Mouse (Mus musculus): ENCODE data around the gene Fgf11. TPM values are rescaled to one million over a fixed set of nuclear protein-coding genes. Genes with fewer than 3 reads are reported as not detected.

The Fgf11 gene
- polyA plus RNA-seq, 1 experiment from 2014 or later, result 1.3 TPM

DNA sequence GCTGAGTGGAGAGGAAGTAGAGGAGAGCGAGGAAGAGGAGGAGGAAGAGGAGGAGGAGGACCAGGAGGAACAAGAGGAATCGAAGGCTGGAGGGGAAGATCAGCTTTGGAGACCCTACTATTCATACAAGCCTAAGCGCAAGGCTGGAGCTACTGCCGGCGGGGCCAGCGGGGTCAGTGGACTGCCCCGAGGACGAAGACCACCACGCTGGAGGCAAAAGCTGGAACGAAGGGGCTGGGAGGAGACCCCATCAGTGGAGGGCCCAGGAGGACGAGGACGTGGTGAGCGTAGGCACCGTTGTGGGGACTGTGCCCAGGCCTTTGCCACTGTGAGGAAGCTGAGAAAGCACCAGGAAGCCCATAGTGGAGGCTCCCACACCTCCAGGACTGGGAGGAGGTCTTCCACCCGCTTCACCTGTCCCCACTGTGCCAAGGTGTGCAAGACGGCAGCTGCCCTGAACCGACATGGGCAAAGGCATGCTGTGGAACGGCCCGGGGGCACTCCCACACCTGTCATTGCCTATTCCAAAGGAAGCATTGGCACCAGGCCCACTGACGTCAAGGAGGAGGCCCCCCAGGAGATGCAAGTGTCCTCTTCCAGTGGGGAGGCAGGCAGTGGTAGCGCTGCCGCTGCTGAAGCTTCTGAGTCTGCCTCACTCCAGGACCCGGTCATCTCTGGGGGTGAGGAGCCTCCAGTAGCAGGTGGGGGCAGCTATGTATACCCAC, 23.2 kb downstream of the Fgf11 start:
- H3K4me3 ChIP-seq, result no peak overlapping the region
- peaks cover 19% of the 10 kb centered on the region for H3K4me1 ChIP-seq
- ATAC-seq (ENCODE audit: borderline replicate concordance, extremely low read depth, low FRiP score, low TSS enrichment), result no peak
- H3K4me2 ChIP-seq, result no peak overlapping the region
- H3K27me3 ChIP-seq, result no peaks in the 10 kb centered on the region
- H3K9me3 ChIP-seq, result no peaks in the 10 kb centered on the region
- H3K27ac ChIP-seq, result no peak overlapping the region
- 60% methylated on average over 23 of the region's 23 CpGs for WGBS
- no peak overlapping the region for H3K9ac ChIP-seq
- H3K36me3 ChIP-seq, result peaks cover 3% of the 10 kb centered on the region; the same call in 1 of the 2 replicates

DNA sequence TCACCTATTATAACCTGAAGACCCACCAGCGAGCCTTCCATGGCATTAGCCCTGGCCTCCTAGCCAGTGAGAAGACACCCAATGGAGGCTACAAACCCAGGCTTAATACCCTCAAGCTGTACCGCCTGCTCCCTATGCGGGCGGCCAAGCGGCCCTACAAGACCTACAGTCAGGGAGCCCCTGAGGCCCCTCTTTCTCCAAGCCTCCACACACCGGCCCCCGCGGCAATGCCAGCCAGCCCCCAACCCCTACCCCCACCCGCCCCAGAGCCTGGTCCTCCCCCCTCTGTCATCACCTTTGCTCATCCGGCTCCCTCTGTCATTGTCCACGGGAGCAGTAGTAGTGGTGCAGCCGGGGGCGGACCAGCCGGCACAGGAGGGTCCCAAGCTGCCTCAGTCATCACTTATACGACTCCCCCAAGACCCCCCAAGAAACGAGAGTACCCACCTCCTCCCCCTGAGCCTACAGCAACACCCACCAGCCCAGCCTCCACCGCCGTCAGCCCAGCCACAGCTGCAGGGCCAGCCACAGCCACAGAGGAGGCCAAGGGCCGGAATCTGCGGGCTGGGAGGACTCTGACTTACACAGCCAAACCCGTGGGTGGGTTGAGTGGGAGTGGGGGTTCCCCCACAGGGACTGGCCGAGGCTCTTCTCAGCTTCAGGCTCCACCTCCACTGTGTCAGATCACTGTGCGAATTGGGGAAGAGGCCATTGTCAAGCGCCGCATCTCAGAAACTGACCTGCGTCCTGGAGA, 24.0 kb downstream of the Fgf11 start:
- Histone ChIP-seq H3K4me2 (no peak overlapping the region; the same call in 1 of the 2 replicates), H3K27ac (no peak overlapping the region), H3K4me3 (no peak overlapping the region), H3K4me1 (peaks cover 19% of the 10 kb centered on the region), H3K36me3 (peaks cover 3% of the 10 kb centered on the region; the same call in 1 of the 2 replicates), H3K27me3 (no peaks in the 10 kb centered on the region), H3K9me3 (no peaks in the 10 kb centered on the region), H3K9ac (no peak overlapping the region)
- no peak for ATAC-seq (ENCODE audit: borderline replicate concordance, extremely low read depth, low FRiP score, low TSS enrichment)
- WGBS, result 61% methylated on average over 24 of the region's 26 CpGs

DNA sequence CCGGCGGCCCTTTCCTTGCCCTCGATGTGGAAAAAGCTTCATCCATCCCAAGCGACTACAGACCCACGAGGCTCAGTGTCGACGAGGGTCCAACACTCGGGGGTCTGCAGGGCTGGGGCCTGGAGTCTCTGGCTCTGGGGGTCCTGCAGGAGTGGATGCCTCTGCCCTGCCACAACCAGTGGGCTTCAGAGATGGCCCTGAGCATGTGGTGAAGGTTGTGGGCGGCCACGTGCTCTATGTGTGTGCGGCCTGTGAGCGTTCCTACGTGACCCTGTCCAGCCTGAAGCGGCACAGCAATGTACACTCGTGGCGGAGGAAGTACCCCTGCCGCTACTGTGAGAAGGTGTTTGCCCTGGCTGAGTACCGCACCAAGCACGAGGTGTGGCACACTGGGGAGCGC, 25.2 kb downstream of the Fgf11 start:
- 80% methylated on average over 20 of the region's 20 CpGs for WGBS
- no peak for ATAC-seq (ENCODE audit: borderline replicate concordance, extremely low read depth, low FRiP score, low TSS enrichment)
- Histone ChIP-seq H3K9ac (no peak overlapping the region), H3K4me2 (no peak overlapping the region), H3K9me3 (no peaks in the 10 kb centered on the region), H3K27me3 (no peaks in the 10 kb centered on the region), H3K4me1 (peaks cover 19% of the 10 kb centered on the region), H3K36me3 (peaks cover 3% of the 10 kb centered on the region; the same call in 1 of the 2 replicates), H3K27ac (no peak overlapping the region), H3K4me3 (no peak overlapping the region)

DNA sequence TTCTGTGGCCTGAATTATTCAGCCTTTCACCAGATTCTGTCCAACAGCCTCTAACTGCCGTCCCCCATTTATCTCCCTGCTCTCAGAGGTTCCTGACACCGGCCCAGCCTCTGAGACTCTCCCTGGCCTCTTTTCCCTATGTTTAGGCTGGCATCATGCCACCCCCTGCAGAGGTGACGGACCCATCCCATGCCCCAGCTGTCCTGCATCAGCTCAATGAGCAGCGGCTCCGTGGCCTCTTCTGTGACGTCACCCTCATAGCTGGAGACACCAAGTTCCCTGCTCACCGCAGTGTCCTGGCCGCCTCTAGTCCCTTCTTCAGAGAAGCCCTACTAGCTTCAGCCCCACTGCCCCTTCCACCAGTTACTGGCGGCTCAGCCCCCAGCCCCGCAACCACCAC, 25.9 kb downstream of the Fgf11 start:
- WGBS, result 58% methylated on average over 10 of the region's 10 CpGs

DNA sequence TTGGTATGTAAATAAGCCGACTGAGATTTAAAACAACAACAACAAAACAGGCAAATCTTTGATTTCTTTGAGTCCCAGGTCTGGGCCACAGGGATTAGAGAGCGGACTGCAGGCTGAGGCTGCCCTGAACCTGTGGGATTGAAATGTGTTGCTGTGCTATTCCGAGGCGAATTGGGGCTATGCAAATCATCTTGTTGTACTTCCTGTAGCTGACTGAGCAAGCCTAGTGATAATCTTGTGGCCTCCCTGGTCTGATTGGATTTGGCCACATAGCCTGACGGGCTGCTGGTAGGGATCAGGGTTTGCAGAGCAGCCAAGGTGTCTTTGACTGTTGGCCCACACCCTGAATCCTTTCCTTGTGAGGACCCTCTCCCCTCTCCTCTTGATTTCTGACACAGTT, 26.7 kb downstream of the Fgf11 start:
- H3K27me3 ChIP-seq, result no peaks in the 10 kb centered on the region
- ATAC-seq (ENCODE audit: borderline replicate concordance, extremely low read depth, low FRiP score, low TSS enrichment), result no peak
- peaks cover 3% of the 10 kb centered on the region; the same call in 1 of the 2 replicates for H3K36me3 ChIP-seq
- no peak overlapping the region for H3K27ac ChIP-seq
- peaks cover 19% of the 10 kb centered on the region for H3K4me1 ChIP-seq
- WGBS, result 59% methylated on average over 5 of the region's 5 CpGs
- H3K4me3 ChIP-seq, result no peak overlapping the region
- no peak overlapping the region for H3K4me2 ChIP-seq
- no peaks in the 10 kb centered on the region for H3K9me3 ChIP-seq
- no peak overlapping the region for H3K9ac ChIP-seq

More for the DNA sequence above, 25.9 kb downstream of the Fgf11 start:
- H3K9ac ChIP-seq, result no peak overlapping the region
- no peak overlapping the region for H3K4me3 ChIP-seq
- peaks cover 3% of the 10 kb centered on the region; the same call in 1 of the 2 replicates for H3K36me3 ChIP-seq
- H3K27ac ChIP-seq, result no peak overlapping the region
- H3K27me3 ChIP-seq, result no peaks in the 10 kb centered on the region
- ATAC-seq (ENCODE audit: borderline replicate concordance, extremely low read depth, low FRiP score, low TSS enrichment), result no peak
- no peaks in the 10 kb centered on the region for H3K9me3 ChIP-seq
- H3K4me1 ChIP-seq, result peaks cover 19% of the 10 kb centered on the region
- no peak overlapping the region for H3K4me2 ChIP-seq

DNA sequence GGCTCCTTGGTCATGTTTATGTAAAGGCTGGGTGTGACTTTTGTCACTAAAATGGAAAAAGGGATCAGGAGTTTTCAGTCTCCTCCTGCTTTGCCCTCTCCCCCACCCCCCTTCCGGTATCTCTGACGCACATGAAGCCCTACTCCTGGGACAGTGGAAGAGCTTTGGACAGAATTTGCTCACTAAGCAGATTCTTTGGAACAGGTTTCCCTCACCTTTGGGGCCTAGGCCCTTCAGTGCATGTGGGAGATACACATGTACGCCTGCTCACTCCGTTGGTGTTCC, 34.1 kb downstream of the Fgf11 start:
- no peaks in the 10 kb centered on the region for H3K9me3 ChIP-seq
- ATAC-seq (ENCODE audit: borderline replicate concordance, extremely low read depth, low FRiP score, low TSS enrichment), result no peak
- no peaks in the 10 kb centered on the region for H3K36me3 ChIP-seq
- peak overlapping the region; percentile 86; the same call in 1 of the 2 replicates for H3K4me3 ChIP-seq
- H3K9ac ChIP-seq, result no peak overlapping the region
- peaks cover 22% of the 10 kb centered on the region for H3K4me1 ChIP-seq
- no peaks in the 10 kb centered on the region for H3K27me3 ChIP-seq
- peak overlapping the region; percentile 60 for H3K4me2 ChIP-seq
- no peak overlapping the region for H3K27ac ChIP-seq
- WGBS, result 45% methylated on average over 4 of the region's 4 CpGs

DNA sequence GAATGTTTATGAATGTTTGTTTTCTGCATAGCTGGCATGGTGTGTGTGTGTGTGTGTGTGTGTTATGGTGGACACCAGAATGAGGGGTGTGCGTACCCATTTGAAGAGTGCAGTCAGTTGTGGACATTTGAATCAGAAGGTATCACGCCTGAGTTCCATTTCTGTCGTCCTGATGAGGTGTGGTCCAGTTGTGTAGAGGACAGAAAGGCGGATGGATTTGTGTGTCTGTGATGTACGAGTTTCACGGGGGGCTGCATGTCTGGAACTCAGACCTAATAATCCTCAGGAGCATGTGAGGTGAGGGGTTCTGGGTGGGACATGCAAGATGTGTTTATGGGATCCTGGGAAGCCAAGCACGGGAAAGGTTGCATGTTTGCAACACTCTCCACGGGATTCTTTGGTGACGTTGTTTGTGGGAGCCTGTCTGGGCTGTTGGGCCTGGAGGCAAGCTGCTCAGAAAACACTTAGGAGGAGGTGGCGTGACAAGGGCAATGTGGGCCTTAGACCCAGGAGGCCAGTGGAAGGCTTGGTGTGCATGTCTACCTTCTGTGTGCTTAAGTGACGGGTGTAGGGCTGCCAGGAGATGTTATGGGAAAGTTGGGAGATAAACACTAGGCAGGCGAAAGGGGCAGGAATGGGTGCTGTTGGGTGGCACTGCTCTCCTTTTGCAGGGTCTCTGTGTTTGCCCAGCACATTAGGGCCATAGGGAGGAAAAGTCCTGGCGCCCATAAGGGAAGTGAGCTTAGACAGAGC, 34.6 kb downstream of the Fgf11 start:
- 41% methylated on average over 13 of the region's 13 CpGs for WGBS
- no peaks in the 10 kb centered on the region for H3K36me3 ChIP-seq
- no peak for ATAC-seq (ENCODE audit: borderline replicate concordance, extremely low read depth, low FRiP score, low TSS enrichment)
- no peaks in the 10 kb centered on the region for H3K9me3 ChIP-seq
- no peaks in the 10 kb centered on the region for H3K27me3 ChIP-seq
- H3K27ac ChIP-seq, result no peak overlapping the region
- H3K4me3 ChIP-seq, result peak overlapping the region; percentile 86
- peak overlapping the region; percentile 60 for H3K4me2 ChIP-seq
- H3K9ac ChIP-seq, result peak overlapping the region; percentile 94
- peaks cover 22% of the 10 kb centered on the region for H3K4me1 ChIP-seq

DNA sequence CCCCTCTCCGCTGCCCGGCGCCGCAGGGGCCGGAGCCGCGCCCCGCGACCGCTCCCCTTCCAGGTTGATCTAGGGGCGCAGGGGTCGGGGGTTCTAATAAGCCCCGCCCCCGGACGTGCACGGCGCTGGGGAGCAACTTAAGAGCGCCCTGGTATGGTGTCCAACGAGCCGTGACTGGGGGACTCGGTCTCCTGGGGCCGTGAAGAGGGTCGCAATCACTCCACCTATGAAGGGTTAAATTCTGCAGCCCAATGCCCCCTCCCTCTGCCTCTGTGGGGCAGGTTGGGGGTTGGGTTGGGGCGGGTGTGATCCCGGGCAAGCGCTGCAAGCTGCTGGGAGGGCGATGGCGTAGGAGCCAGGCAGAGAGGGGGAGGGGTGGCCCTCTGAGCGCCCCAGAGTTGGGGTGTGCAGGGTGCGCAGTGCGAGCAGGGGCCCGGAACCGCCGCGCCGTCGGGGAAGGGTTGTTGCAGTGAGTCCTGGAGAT, 35.5 kb downstream of the Fgf11 start:
- Histone ChIP-seq H3K36me3 (no peaks in the 10 kb centered on the region), H3K9ac (peak overlapping the region; percentile 94), H3K4me1 (peaks cover 22% of the 10 kb centered on the region), H3K4me3 (peak overlapping the region; percentile 86), H3K9me3 (no peaks in the 10 kb centered on the region), H3K4me2 (peak overlapping the region; percentile 60), H3K27me3 (no peaks in the 10 kb centered on the region), H3K27ac (peak overlapping the region; percentile 93)
- WGBS, result under 1% methylated on average over 37 of the region's 37 CpGs
- ATAC-seq (ENCODE audit: borderline replicate concordance, extremely low read depth, low FRiP score, low TSS enrichment), result peak; percentile 78

DNA sequence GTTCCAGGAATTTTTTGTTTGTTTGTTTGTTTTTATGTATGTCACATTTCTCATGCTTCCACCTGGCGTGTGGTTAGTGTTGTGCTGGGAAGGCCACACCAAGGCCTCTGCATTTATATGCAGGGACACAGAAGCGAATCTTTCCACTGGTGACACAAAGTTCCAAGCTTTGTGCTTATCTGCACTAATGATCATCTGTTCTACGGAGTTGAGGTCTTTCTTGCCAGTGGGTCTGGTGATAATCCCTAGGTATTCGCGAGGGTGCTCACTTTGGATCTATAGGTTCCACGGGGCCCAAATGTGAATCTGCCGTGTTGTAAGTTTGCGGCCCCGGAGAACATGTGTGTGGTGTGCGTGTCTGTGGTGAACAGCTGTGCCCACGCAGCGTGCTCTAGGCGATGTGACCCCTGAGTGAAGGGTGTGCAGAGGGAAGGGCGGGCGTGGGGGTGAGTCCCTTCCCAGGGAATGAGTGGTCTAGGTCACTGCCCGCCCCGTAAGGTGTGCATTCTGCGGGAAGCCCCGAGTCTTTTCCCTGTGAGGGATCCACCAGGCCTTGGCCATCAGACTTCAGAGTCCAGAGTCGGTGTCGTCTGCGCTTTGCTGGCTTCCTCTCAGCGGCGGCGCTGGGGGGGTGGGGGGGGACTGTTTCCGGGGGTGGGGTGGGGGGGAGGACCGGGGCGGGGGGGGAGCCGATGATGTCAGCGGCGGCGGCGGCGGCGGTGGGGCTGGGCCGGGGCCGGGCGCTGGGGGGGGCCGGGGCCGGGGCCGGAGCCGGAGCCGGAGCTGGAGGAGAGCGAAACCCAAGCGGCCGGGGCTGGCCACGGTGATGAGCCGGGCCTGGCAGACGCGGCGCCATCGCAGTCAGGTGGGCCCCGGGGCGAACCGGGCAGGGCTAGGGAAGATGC, 36.2 kb downstream of the Fgf11 start, which contains the start of gene Zbtb4:
Gene Zbtb4 (plus strand): TSS at position 692 of the 905 bp plus-strand sequence.
- no peaks in the 10 kb centered on the region for H3K36me3 ChIP-seq
- WGBS, result 20% methylated on average over 35 of the region's 55 CpGs

DNA sequence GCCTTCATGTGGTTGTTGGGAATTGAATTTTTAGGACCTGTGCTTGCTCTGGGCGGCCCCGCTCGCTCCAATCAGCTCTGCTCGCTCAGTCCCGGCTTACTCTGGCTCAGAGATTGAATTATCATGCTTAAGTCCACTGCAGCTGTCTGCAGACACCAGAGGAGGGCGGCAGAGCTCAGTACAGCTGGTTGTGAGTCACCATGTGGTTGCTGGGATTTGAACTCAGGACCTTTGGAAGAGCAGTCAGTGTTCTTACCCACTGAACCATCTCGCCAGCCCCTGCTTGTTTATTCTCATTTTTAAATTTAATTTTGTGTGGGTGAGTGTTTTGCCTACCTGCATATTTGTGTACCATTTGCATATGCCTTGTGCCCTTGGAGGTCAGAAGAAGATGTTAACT, 38.1 kb downstream of the Fgf11 start:
- no peak for ATAC-seq (ENCODE audit: borderline replicate concordance, extremely low read depth, low FRiP score, low TSS enrichment)
- H3K4me2 ChIP-seq, result no peak overlapping the region
- WGBS, result 68% methylated on average over 7 of the region's 7 CpGs
- H3K9ac ChIP-seq, result no peak overlapping the region
- no peak overlapping the region for H3K4me3 ChIP-seq
- H3K27me3 ChIP-seq, result no peaks in the 10 kb centered on the region
- no peaks in the 10 kb centered on the region for H3K36me3 ChIP-seq
- H3K4me1 ChIP-seq, result peaks cover 36% of the 10 kb centered on the region
- H3K9me3 ChIP-seq, result no peaks in the 10 kb centered on the region
- H3K27ac ChIP-seq, result no peak overlapping the region

More for the DNA sequence above, 36.2 kb downstream of the Fgf11 start, which contains the start of gene Zbtb4:
- Histone ChIP-seq H3K9me3 (no peaks in the 10 kb centered on the region), H3K27me3 (no peaks in the 10 kb centered on the region), H3K27ac (peak within 1 kb of the TSS; percentile 93), H3K4me2 (peak within 1 kb of the TSS; percentile 60), H3K4me3 (peak within 1 kb of the TSS; percentile 86), H3K9ac (peak within 1 kb of the TSS; percentile 94), H3K4me1 (peaks cover 25% of the 10 kb centered on the region)
- ATAC-seq (ENCODE audit: borderline replicate concordance, extremely low read depth, low FRiP score, low TSS enrichment), result peak; percentile 66

DNA sequence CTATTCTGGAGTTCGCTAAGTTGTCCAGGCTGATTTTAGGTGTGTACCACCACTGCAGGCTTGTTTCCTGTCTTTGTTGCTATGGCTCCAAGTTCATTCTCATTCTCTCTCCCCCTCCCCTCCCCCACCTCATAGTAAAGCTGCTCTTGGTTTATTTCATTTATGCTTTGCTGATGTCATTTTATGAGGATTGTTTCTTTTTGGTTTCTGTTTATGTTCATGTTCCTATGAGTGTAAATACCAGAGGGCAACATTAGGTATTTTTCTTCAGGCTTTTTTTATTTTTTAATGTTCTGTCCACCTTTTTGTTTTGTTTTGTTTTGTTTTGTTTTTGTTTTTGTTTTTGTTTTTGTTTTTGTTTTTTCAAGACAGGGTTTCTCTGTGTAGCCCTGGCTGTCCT, 39.8 kb downstream of the Fgf11 start, which contains the start of gene Slc35g3:
Gene Slc35g3 (minus strand): TSS at position 101 of the 400 bp plus-strand sequence.
- H3K4me1 ChIP-seq, result peaks cover 27% of the 10 kb centered on the region
- no peak for ATAC-seq (ENCODE audit: borderline replicate concordance, extremely low read depth, low FRiP score, low TSS enrichment)
- no peaks in the 10 kb centered on the region for H3K27me3 ChIP-seq
- H3K27ac ChIP-seq, result no peak within 1 kb of the TSS
- WGBS, result 83% methylated on average over 1 of the region's 1 CpGs
- no peak within 1 kb of the TSS for H3K9ac ChIP-seq
- no peak within 1 kb of the TSS for H3K4me2 ChIP-seq
- no peaks in the 10 kb centered on the region for H3K9me3 ChIP-seq
- H3K36me3 ChIP-seq, result no peaks in the 10 kb centered on the region
- no peak within 1 kb of the TSS for H3K4me3 ChIP-seq
